Mouse (Mus musculus) megakaryocyte progenitor cell, adult 5-6 weeks (primary cell): ENCODE results near the gene Ncor1. TPM values are rescaled to one million over a fixed set of nuclear protein-coding genes. Genes with fewer than 3 reads are reported as not detected.
"Not testable (repeated sequence)": the region's sequence is repeated elsewhere in the genome, so short reads cannot be mapped to it uniquely, and the experiment has no call there.

Source experiments
- ATAC-seq: replicated peaks from 2 replicates; pipeline ENCODE4 v1.8.0; 2016; ENCODE audit warnings: mild to moderate bottlenecking, moderate TSS enrichment, inconsistent platforms; ENCODE audit not compliant: poor library complexity
- total RNA-seq, 2 experiments: library from RNA; stranded (forward) in 1 of 2; stranded (reverse) in 1 of 2; fragments of 157-497, 149-512 nt in 1 of 2; fragments of 200-1000 nt in 1 of 2; gene quantifications; 2 replicates each; pipeline versions ENCODE4 v1.2.3 to v1.2.4; 2015 to 2017

The Ncor1 gene
- total RNA-seq, 2 experiments from 2014 or later = 211 to 377 TPM

- not testable (repeated sequence) for ATAC-seq
Observed at GRCm38 (mm10) chr11:62462529-62462928, 4.2 kb upstream of the Ncor1 start.

- ATAC-seq = no peak
Observed at GRCm38 (mm10) chr11:62458780-62459179, 439 bp upstream of the Ncor1 start.

- ATAC-seq = no peak
Observed at GRCm38 (mm10) chr11:62457891-62458270, 460 bp downstream of the Ncor1 start.

GRCm38 (mm10) chr11:62457241-62457890, 975 bp downstream of the Ncor1 start:
- peak; percentile 83 for ATAC-seq

GRCm38 (mm10) chr11:62456483-62457172, 1.7 kb downstream of the Ncor1 start:
- ATAC-seq = peak; percentile 49

GRCm38 (mm10) chr11:62456021-62456482, 2.3 kb downstream of the Ncor1 start:
- no peak for ATAC-seq

- no peak for ATAC-seq
Observed at GRCm38 (mm10) chr11:62455193-62455592, 3.1 kb downstream of the Ncor1 start.

- ATAC-seq = no peak
Observed at GRCm38 (mm10) chr11:62448971-62449370, 9.4 kb downstream of the Ncor1 start.

- no peak for ATAC-seq
Observed at GRCm38 (mm10) chr11:62445799-62446198, 12.5 kb downstream of the Ncor1 start.

- no peak for ATAC-seq
Observed at GRCm38 (mm10) chr11:62440670-62441315, 17.5 kb downstream of the Ncor1 start.

- no peak for ATAC-seq
Observed at GRCm38 (mm10) chr11:62432211-62432610, 26.1 kb downstream of the Ncor1 start.

GRCm38 (mm10) chr11:62427105-62427504, 31.2 kb downstream of the Ncor1 start:
- ATAC-seq = peak; percentile 69

- no peak for ATAC-seq
Observed at GRCm38 (mm10) chr11:62426266-62426665, 32.1 kb downstream of the Ncor1 start.

GRCm38 (mm10) chr11:62424525-62424924, 33.8 kb downstream of the Ncor1 start:
- ATAC-seq = no peak

- ATAC-seq = no peak
Observed at GRCm38 (mm10) chr11:62415026-62415425, 43.3 kb downstream of the Ncor1 start.

GRCm38 (mm10) chr11:62409611-62410010, 48.7 kb downstream of the Ncor1 start:
- no peak for ATAC-seq

- no peak for ATAC-seq
Observed at GRCm38 (mm10) chr11:62408848-62409247, 49.5 kb downstream of the Ncor1 start.

- peak; percentile 48; the same call in 1 of the 2 replicates for ATAC-seq
Observed at GRCm38 (mm10) chr11:62396405-62396804, 61.9 kb downstream of the Ncor1 start.

GRCm38 (mm10) chr11:62388331-62388679, 70.0 kb downstream of the Ncor1 start:
- ATAC-seq = no peak

GRCm38 (mm10) chr11:62387608-62388330, 70.6 kb downstream of the Ncor1 start:
- no peak for ATAC-seq

GRCm38 (mm10) chr11:62377202-62377851, 81.0 kb downstream of the Ncor1 start:
- ATAC-seq = not testable (repeated sequence)
